Mouse (Mus musculus) Patski (cell line): Measurements from ENCODE around the gene Slc26a9. TPM values are rescaled to one million over a fixed set of nuclear protein-coding genes. Genes with fewer than 3 reads are reported as not detected.
A peak's percentile ranks its signal among the peaks of the same experiment; 100 is the strongest.

Experiments used
- ATAC-seq: fragments of 100-300 bp; one replicate; pipeline ENCODE4 v1.8.0; 2021
- CTCF ChIA-PET: fragments of 350-600 bp; sonication (Branson Sonifier 250); formaldehyde crosslinking; loops from one replicate; lab custom pipeline; 2022; ENCODE audit warnings: inconsistent platforms; lab: Charles Lee
- POLR2A ChIA-PET: fragments of 350-600 bp; sonication (Branson Sonifier 250); formaldehyde crosslinking; loops from one replicate; lab custom pipeline; 2022; ENCODE audit warnings: antibody characterized with exemption, inconsistent platforms; lab: Charles Lee
- DNase-seq: peaks from one replicate; pipeline ENCODE4 v3.0.0-alpha.2; 2011; ENCODE audit warnings: low read depth, low spot score
- H3K27me3 ChIP-seq: fragments of 371-371 bp; one replicate; pipeline ENCODE4 v1.5.1; 2021
- CTCF ChIP-seq: fragments of 100-300 bp; IDR thresholded peaks from one replicate; pipeline ENCODE4 v1.5.1; 2021
- in situ Hi-C: fragments of 300-500 bp; cut with MboI; formaldehyde crosslinking; loops from 3 replicates; pipeline ENCODE4 v1.11.1; 2018; ENCODE audit warnings: low pct_unique_long_range_greater_than_20kb, mixed read lengths
- polyA plus RNA-seq: library from polyadenylated mRNA; unstranded; gene quantifications from one replicate; pipeline ENCODE4 v1.2.3, GENCODE M21; 2021

The Slc26a9 gene
- 0.01 TPM for polyA plus RNA-seq

- in situ Hi-C loops = loop anchor here (25.0 kb wide), 1 partner anchor 543 kb away; the partner anchor contains the start of gene Klhdc8a
- H3K27me3 ChIP-seq = peaks cover 12% of the 10 kb centered on the region
- no peak for TF ChIP-seq CTCF
- POLR2A ChIA-PET = no interaction called here
- DNase-seq = no peak
- CTCF ChIA-PET = no interaction called here
- no peak for ATAC-seq
Observed at GRCm38 (mm10) chr1:131743868-131744464, at the start of gene Slc26a9. TSS of gene Slc26a9 (plus strand) at chr1:131744022.

DNA sequence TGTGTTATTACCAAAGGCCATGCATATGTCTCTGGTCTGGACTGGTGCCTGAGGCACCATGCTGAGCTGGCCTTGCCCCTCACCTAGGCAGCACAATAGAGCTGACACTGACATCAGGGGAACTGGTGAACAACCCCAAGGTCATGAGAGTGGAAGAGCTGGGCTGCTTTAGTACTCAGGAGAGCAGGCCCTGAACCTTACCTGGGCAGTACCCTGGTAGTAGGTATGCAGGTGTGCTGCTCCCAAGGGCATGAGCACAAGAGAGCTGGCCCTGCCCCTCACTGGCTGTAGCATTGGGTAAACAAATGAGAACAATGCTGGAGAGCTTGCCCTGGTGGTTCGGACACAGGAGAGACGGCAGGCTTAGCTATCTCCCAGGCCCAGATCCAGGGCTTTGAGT lies 48.5 kb upstream of the Slc26a9 start:
- ChIA-PET POLR2A (no interaction called here), CTCF (interaction anchor here (1.3 kb wide), 1 partner anchor 140 kb away, joined by 3 read pairs; no protein-coding TSS in a partner anchor)
- in situ Hi-C loops = no loop called here

DNA sequence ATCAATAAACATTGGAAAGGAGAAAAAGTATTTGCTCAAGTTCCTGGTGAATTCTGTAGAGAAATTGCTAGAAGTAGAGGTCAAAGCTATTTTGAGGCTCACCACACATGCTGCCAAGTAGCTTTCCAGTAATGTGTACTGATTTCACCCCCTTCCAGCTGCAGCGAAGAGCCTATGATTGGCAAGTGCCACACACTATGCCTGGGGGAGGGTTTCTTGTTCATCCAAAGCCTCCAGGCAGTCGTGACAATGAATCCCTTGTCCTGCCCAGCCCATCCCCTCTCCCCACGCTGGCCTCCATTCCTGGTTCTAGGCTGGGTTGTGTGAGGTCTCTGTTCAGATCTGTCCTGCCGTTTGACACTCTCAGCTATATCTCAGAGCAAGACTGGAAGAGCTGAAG lies 47.5 kb upstream of the Slc26a9 start:
- in situ Hi-C loops = no loop called here
- ChIA-PET POLR2A (no interaction called here), CTCF (no interaction called here)
- TF ChIP-seq CTCF = no peak
- ATAC-seq (no peak), DNase-seq (no peak)
- no peaks in the 10 kb centered on the region for H3K27me3 ChIP-seq

More for the DNA sequence above, 48.5 kb upstream of the Slc26a9 start:
- TF ChIP-seq CTCF = no peak
- ATAC-seq = no peak
- H3K27me3 ChIP-seq = no peaks in the 10 kb centered on the region
- no peak for DNase-seq

DNA sequence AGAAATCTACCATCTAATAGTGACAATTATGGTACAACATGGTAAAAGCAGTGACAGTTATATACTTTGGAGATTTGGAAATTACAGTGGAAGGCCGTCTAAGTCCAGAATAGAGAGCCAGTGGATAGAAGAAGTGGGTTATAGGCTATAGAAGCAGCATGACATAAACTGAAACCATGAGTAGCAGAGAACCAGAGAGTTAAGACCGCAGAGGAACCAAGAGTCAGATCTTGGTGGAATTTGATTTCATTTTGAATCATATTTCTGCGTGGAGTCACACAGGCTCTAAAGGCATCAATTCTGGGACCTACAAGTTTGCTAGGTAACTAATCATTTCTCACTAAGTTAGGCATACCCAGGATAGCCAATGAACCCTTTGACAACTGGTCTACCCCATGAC lies 45.1 kb upstream of the Slc26a9 start:
- no peak for TF ChIP-seq CTCF
- ATAC-seq = no peak
- in situ Hi-C loops = no loop called here
- ChIA-PET POLR2A (no interaction called here), CTCF (no interaction called here)
- DNase-seq = no peak
- H3K27me3 ChIP-seq = no peaks in the 10 kb centered on the region

DNA sequence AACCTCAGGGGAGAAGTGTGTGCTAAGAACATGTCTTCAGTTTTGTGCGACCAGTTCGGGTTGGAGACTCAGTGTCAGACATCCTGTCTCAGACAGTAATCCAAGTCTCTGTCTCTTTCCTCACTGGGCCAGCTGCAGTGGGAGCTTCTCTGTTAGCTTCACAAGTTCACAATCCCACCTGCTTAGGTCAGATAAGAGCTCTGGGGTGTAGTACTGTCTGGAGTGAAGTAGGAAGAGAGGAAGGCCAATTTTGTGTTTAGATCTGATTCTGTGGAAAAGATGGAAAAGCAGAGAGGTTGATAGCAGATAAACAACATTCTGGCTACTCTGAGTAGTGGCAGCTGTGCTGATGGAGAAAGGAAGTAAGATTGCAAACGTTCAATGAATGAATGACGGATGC lies 44.2 kb upstream of the Slc26a9 start:
- in situ Hi-C loops = no loop called here
- ChIA-PET POLR2A (no interaction called here), CTCF (no interaction called here)
- no peak for DNase-seq
- no peak for ATAC-seq
- H3K27me3 ChIP-seq = no peaks in the 10 kb centered on the region
- TF ChIP-seq CTCF = no peak

GRCm38 (mm10) chr1:131700447-131700846 lies 43.4 kb upstream of the Slc26a9 start:
- CTCF ChIA-PET = interaction anchor here (1.0 to 2.4 kb wide), 2 partner anchors 11 to 12 kb away, joined by 4 to 13 read pairs; no protein-coding TSS in a partner anchor
- DNase-seq (no peak), ATAC-seq (no peak)
- POLR2A ChIA-PET = no interaction called here
- no peak for TF ChIP-seq CTCF
- H3K27me3 ChIP-seq = no peaks in the 10 kb centered on the region
- in situ Hi-C loops = no loop called here

GRCm38 (mm10) chr1:131701391-131701790 lies 42.4 kb upstream of the Slc26a9 start:
- DNase-seq (no peak), ATAC-seq (no peak)
- ChIA-PET CTCF (interaction anchor here (0.7 to 2.4 kb wide), 4 partner anchors 11 to 281 kb away, joined by 3 to 13 read pairs (median 4); no protein-coding TSS in a partner anchor), POLR2A (no interaction called here)
- in situ Hi-C loops = no loop called here
- TF ChIP-seq CTCF = peak; percentile 55
- no peaks in the 10 kb centered on the region for H3K27me3 ChIP-seq

GRCm38 (mm10) chr1:131702094-131702766 lies 41.6 kb upstream of the Slc26a9 start:
- POLR2A ChIA-PET = no interaction called here
- in situ Hi-C loops = no loop called here
- no peak for TF ChIP-seq CTCF
- no peak for DNase-seq
- H3K27me3 ChIP-seq = no peaks in the 10 kb centered on the region
- CTCF ChIA-PET = interaction anchor here (0.8 to 2.4 kb wide), 3 partner anchors 10 to 280 kb away, joined by 3 to 13 read pairs (median 3); no protein-coding TSS in a partner anchor
- no peak for ATAC-seq

DNA sequence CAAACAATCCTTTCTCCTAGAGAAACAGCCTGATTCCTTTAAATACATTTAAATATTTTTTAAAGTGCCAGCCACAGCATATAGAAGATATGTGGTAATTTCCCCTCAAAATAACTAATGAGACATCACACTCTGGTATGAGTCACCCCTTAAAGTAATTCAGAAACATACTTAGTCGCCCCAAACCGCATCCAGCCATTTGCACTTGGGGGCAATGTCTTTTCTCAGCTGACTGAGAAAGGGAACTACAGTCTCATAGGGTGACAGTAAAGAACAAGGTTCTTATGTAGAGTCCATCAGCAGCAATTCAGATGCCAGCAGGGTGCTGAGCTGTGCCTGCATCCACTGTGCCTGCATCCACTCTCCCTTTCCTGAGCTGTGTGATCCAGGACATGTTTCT lies 40.3 kb upstream of the Slc26a9 start:
- no peaks in the 10 kb centered on the region for H3K27me3 ChIP-seq
- in situ Hi-C loops = no loop called here
- ChIA-PET CTCF (interaction anchor here (1.0 to 1.2 kb wide), 2 partner anchors 9 to 46 kb away, joined by 3 to 6 read pairs; no protein-coding TSS in a partner anchor), POLR2A (no interaction called here)
- ATAC-seq (no peak), DNase-seq (no peak)
- TF ChIP-seq CTCF = no peak

DNA sequence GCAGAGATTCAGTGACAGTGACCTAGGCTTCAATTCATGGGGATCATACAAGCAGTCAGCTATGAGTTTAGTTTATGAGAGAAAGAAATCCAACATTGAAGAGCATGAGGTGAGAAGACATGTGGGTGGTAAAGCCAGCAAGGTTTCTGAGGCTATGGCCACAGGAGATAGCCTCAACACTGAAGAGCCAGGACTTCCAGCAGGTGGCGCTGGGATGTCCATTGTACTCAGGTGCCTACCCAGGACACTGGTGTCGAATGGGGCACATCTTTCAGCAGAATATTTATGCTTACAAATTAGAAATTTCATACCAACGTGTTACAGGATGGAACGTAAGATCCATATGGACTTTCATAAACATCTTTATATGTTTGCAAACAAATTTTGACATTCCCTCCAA lies 35.5 kb upstream of the Slc26a9 start:
- POLR2A ChIA-PET = no interaction called here
- DNase-seq = no peak
- no peaks in the 10 kb centered on the region for H3K27me3 ChIP-seq
- CTCF ChIA-PET = interaction anchor here (0.8 to 1.9 kb wide), 8 partner anchors 12 to 60 kb away, joined by 3 to 7 read pairs (median 4); no protein-coding TSS in a partner anchor
- in situ Hi-C loops = no loop called here
- TF ChIP-seq CTCF = peak; percentile 86
- no peak for ATAC-seq

DNA sequence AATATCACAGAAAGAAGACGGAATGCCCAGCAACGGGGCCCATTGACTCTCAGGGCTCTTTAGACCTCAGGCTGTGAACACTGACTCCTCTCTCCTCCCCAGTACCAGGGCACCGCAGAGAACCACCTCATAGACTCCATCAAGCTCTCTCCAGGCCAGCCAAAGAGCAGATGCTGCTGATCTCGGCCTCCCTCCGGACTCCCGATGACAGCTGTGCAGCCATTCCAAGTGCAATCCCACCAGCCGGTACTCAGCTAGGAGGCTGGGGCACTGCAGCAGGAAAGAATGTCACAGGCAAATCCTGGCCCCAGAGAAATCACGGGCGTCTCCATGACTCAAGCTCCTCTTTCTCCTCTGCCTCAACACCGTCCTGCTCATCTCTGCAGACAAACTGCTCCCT lies 32.3 kb upstream of the Slc26a9 start:
- in situ Hi-C loops = no loop called here
- TF ChIP-seq CTCF = no peak
- POLR2A ChIA-PET = no interaction called here
- CTCF ChIA-PET = interaction anchor here (1.4 to 3.4 kb wide), 6 partner anchors 11 to 58 kb away, joined by 3 to 55 read pairs (median 12); no protein-coding TSS in a partner anchor
- no peak for ATAC-seq
- no peaks in the 10 kb centered on the region for H3K27me3 ChIP-seq
- DNase-seq = no peak
